In genomic region chr3:115758455-115758912, GRCm38 (mm10) we compare ENCODE assay signal across 9 mouse cellular contexts. TPM values are rescaled to one million over a fixed set of nuclear protein-coding genes. Genes with fewer than 3 reads are reported as not detected.
A peak's percentile ranks its signal among the peaks of the same experiment; 100 is the strongest.
DNase-seq lines count a peak whose midpoint lies in the region; ATAC-seq and TF ChIP-seq lines count a peak whose summit lies in the region.
"Had no signal": no experiment of that assay in that cellular context is flagged by ENCODE, and none has a peak within 500 bp of the region (broad histone marks: within the 10 kb centered on the region; RNA-seq: fewer than 3 reads in every experiment).

No protein-coding gene starts in this region.

- peaks cover 1% of the 10 kb centered on the region; the same call in 1 of the 2 replicates for H3K4me1 ChIP-seq in bone marrow, adult 2 months (ENCODE audit: control insufficient read depth, insufficient read depth, low read length)
- no peaks in the 10 kb centered on the region for H3K4me1 ChIP-seq in hindbrain, postnatal 0 days (ENCODE audit: insufficient read depth, low read length)

- no peak overlapping the region for H3K9ac ChIP-seq in hindbrain, postnatal 0 days (replicated peaks; ENCODE audit: low read length)
- H3K9ac ChIP-seq: embryonic facial prominence, embryonic 13.5 days had no signal

- H3K27me3 ChIP-seq in hindbrain, postnatal 0 days (ENCODE audit: insufficient read depth, low read length) = no peaks in the 10 kb centered on the region
- H3K27me3 ChIP-seq: embryonic facial prominence, embryonic 13.5 days had no signal

- TF ChIP-seq CTCF in bone marrow, adult 2 months (IDR thresholded peaks at IDR 0.05; ENCODE audit: control insufficient read depth, insufficient read depth, low read length) = no peak
- TF ChIP-seq CTCF in hindbrain, postnatal 0 days (IDR thresholded peaks at IDR 0.05; ENCODE audit: low read depth) = no peak

- no peak overlapping the region for H3K4me2 ChIP-seq in hindbrain, postnatal 0 days (ENCODE audit: low read depth, low read length)
- H3K4me2 ChIP-seq: embryonic facial prominence, embryonic 13.5 days had no signal

- H3K9me3 ChIP-seq in hindbrain, postnatal 0 days (ENCODE audit: low read length) = no peaks in the 10 kb centered on the region
- H3K9me3 ChIP-seq: embryonic facial prominence, embryonic 13.5 days had no signal

- H3K27ac ChIP-seq in bone marrow, adult 2 months (ENCODE audit: control insufficient read depth, insufficient read depth, low read depth, low read length, poor library complexity) = peak overlapping the region; percentile 33
- H3K27ac ChIP-seq in hindbrain, postnatal 0 days = no peak overlapping the region
- H3K27ac ChIP-seq: embryonic facial prominence, embryonic 13.5 days had no signal

- no peak for TF ChIP-seq POLR2A in bone marrow, adult 2 months (IDR thresholded peaks at IDR 0.05; ENCODE audit: borderline replicate concordance, control insufficient read depth, low read depth, low read length)

- peak; percentile 13 for DNase-seq in ovary, adult 18-20 months (ENCODE audit: low spot score)
- no peak for DNase-seq in ovary, postnatal 14 days (ENCODE audit: low spot score)
- DNase-seq in lung, postnatal 36 days = peak; percentile 42
- no peak for DNase-seq in hindbrain, postnatal 0 days (ENCODE audit: low spot score)
- DNase-seq in left cerebral cortex, postnatal 14 days (ENCODE audit: low spot score in 2 of 2) = no peak
- no peak for DNase-seq in layer of hippocampus, postnatal 10 days (ENCODE audit: low spot score in 2 of 2)

- 27% methylated on average over 9 of the region's 9 CpGs for WGBS in bone marrow, adult 2 months
- 21% methylated on average over 9 of the region's 9 CpGs for WGBS in hindbrain, postnatal 0 days

- peak overlapping the region; percentile 16 for H3K4me3 ChIP-seq in bone marrow, adult 2 months (replicated peaks; ENCODE audit: control insufficient read depth, low read depth, low read length)
- no peak overlapping the region for H3K4me3 ChIP-seq in hindbrain, postnatal 0 days (ENCODE audit: low read length)
- H3K4me3 ChIP-seq: embryonic facial prominence, embryonic 13.5 days had no signal

- intact Hi-C loops in left cerebral cortex, postnatal 14 days (cut with DNase I) = no loop called here

- H3K36me3 ChIP-seq in hindbrain, postnatal 0 days (ENCODE audit: insufficient read depth, low read length) = no peaks in the 10 kb centered on the region
- H3K36me3 ChIP-seq: embryonic facial prominence, embryonic 13.5 days had no signal

- peak; percentile 60 to 61 for ATAC-seq in hematopoietic stem cell, adult 5-6 weeks (replicated peaks in 1 of 2; ENCODE audit: insufficient read depth in 1 of 2, low FRiP score in 2 of 2, low TSS enrichment in 1 of 2, low read depth in 1 of 2, poor library complexity in 2 of 2, severe bottlenecking in 2 of 2)
- ATAC-seq in hindbrain, postnatal 0 days = no peak

RNA-seq across cellular contexts. Expression of gene S1pr1, which starts 43.6 kb away (rescaled TPM):
- 3.9 and 6.1 TPM in 2 replicates for polyA plus RNA-seq in bone marrow, adult 2 months (2011; ENCODE audit: insufficient read depth, insufficient read length, low replicate concordance, missing spikeins)
- total RNA-seq in hematopoietic stem cell, adult 5-6 weeks (2017) = 16.4 and 22.3 TPM in 2 replicates
- total RNA-seq in hindbrain, postnatal 0 days (2014; rRNA removed) = 61.1 and 61.6 TPM in 2 replicates
- polyA plus RNA-seq in hindbrain, postnatal 0 days (2015; fragmentation: Nextera tagmentation; extraction: Ambion mirVana) = 40.9 and 46.9 TPM in 2 replicates
- 10 to 100 TPM; 79.8 to 86.9 TPM for total RNA-seq in left cerebral cortex, postnatal 14 days (2021)
- 10 to 100 TPM; 61.7 to 62.3 TPM for total RNA-seq in layer of hippocampus, postnatal 10 days (2021)

Comparison
In these comparisons a context has a peak if more than half of its experiments do, and no peak if none do; other contexts are left out.
1. DNase-seq: peak in ovary, adult 18-20 months (single experiment) and lung, postnatal 36 days (single experiment); none in ovary, postnatal 14 days (single experiment), hindbrain, postnatal 0 days (single experiment), left cerebral cortex, postnatal 14 days (0 of 2) and layer of hippocampus, postnatal 10 days (0 of 2).